Mouse (Mus musculus) testis, adult 2 months (tissue): Measurements from ENCODE around the gene Calr3. TPM values are rescaled to one million over a fixed set of nuclear protein-coding genes. Genes with fewer than 3 reads are reported as not detected.

Experiments used
- H3K27ac ChIP-seq: fragments of 200-500 bp; 2 replicates; pipeline ENCODE4 v1.5.1; 2012; ENCODE audit warnings: low read depth, low read length; ENCODE audit not compliant: control insufficient read depth, insufficient read depth
- H3K27me3 ChIP-seq: fragments of 200-500 bp; 2 replicates; pipeline ENCODE4 v1.6.1; 2012; ENCODE audit warnings: mild to moderate bottlenecking, low read length, moderate library complexity; ENCODE audit not compliant: control insufficient read depth, insufficient read depth
- H3K36me3 ChIP-seq: fragments of 200-500 bp; 2 replicates; pipeline ENCODE4 v1.6.1; 2012; ENCODE audit warnings: mild to moderate bottlenecking, low read length; ENCODE audit not compliant: control insufficient read depth, insufficient read depth
- H3K4me1 ChIP-seq: fragments of 200-500 bp; 2 replicates; pipeline ENCODE4 v1.6.1; 2012; ENCODE audit warnings: low read length; ENCODE audit not compliant: control insufficient read depth, insufficient read depth
- H3K4me3 ChIP-seq: fragments of 200-500 bp; 2 replicates; pipeline ENCODE4 v1.5.1; 2012; ENCODE audit warnings: low read depth, mild to moderate bottlenecking, low read length, moderate library complexity, mixed read lengths; ENCODE audit not compliant: control insufficient read depth
- CTCF ChIP-seq: fragments of 200-500 bp; IDR thresholded peaks from 2 replicates; pipeline ENCODE4 v1.5.1; 2012; ENCODE audit warnings: low read depth, mild to moderate bottlenecking, inconsistent platforms, low read length, moderate library complexity; ENCODE audit not compliant: control insufficient read depth, insufficient read depth, insufficient replicate concordance
- POLR2A ChIP-seq: fragments of 200-500 bp; IDR thresholded peaks from 2 replicates; pipeline ENCODE4 v1.6.1; 2012; ENCODE audit warnings: low read depth, mild to moderate bottlenecking, inconsistent platforms, low read length, moderate library complexity; ENCODE audit not compliant: control insufficient read depth
- polyA plus RNA-seq: library from polyadenylated mRNA; depleted of rRNA; stranded (reverse); fragments of >200 nt; gene quantifications from 2 replicates; pipeline ENCODE4 v1.2.3, GENCODE M21; 2012

Gene Calr3
- polyA plus RNA-seq, 1 experiment, result 53.8 TPM

GRCm38 (mm10) chr8:72413839-72414238 is 29.8 kb downstream of the Calr3 start:
- TF ChIP-seq CTCF (no peak), POLR2A (no peak)
- Histone ChIP-seq H3K27me3 (no peaks in the 10 kb centered on the region), H3K36me3 (no peaks in the 10 kb centered on the region), H3K4me3 (no peak overlapping the region), H3K4me1 (no peaks in the 10 kb centered on the region), H3K27ac (no peak overlapping the region)

- H3K4me1 ChIP-seq, result no peaks in the 10 kb centered on the region
- TF ChIP-seq CTCF (no peak), POLR2A (no peak)
- no peaks in the 10 kb centered on the region for H3K36me3 ChIP-seq
- no peak overlapping the region for H3K27ac ChIP-seq
- no peaks in the 10 kb centered on the region for H3K27me3 ChIP-seq
- H3K4me3 ChIP-seq, result no peak overlapping the region
Measured at GRCm38 (mm10) chr8:72409443-72409842, 34.2 kb downstream of the Calr3 start.

DNA sequence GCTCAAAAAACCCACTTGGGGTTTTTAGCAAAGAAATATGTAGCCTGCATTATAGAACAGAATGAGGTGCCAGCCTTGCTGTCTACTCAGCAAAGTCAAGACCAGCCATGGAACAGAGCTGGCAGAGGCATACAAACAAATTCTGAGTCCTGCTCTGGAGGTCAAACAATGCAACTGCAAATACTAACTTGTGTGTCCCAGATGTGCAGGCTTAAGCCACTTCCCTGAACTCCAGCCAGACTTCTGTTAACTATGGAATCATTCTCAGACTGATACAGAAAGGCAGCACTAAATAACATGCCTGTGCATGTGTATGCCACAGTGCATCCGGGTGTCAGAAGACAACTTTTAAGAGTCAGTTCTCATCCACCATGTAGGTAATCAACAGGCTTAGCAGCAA is 35.8 kb downstream of the Calr3 start:
- Histone ChIP-seq H3K27ac (no peak overlapping the region), H3K4me3 (no peak overlapping the region), H3K36me3 (no peaks in the 10 kb centered on the region), H3K4me1 (no peaks in the 10 kb centered on the region), H3K27me3 (no peaks in the 10 kb centered on the region)
- TF ChIP-seq POLR2A (no peak), CTCF (no peak)

GRCm38 (mm10) chr8:72402981-72403380 is 40.7 kb downstream of the Calr3 start:
- TF ChIP-seq CTCF (no peak), POLR2A (no peak)

GRCm38 (mm10) chr8:72401381-72401780 is 42.3 kb downstream of the Calr3 start:
- no peak overlapping the region for H3K4me3 ChIP-seq
- no peak for TF ChIP-seq POLR2A
- no peak for TF ChIP-seq CTCF
- H3K36me3 ChIP-seq, result no peaks in the 10 kb centered on the region; the same call in 1 of the 2 replicates
- H3K27ac ChIP-seq, result no peak overlapping the region
- H3K27me3 ChIP-seq, result no peaks in the 10 kb centered on the region
- H3K4me1 ChIP-seq, result no peaks in the 10 kb centered on the region

More at GRCm38 (mm10) chr8:72402981-72403380, 40.7 kb downstream of the Calr3 start:
- Histone ChIP-seq H3K27me3 (no peaks in the 10 kb centered on the region), H3K27ac (no peak overlapping the region), H3K36me3 (no peaks in the 10 kb centered on the region; the same call in 1 of the 2 replicates), H3K4me1 (no peaks in the 10 kb centered on the region), H3K4me3 (no peak overlapping the region)

DNA sequence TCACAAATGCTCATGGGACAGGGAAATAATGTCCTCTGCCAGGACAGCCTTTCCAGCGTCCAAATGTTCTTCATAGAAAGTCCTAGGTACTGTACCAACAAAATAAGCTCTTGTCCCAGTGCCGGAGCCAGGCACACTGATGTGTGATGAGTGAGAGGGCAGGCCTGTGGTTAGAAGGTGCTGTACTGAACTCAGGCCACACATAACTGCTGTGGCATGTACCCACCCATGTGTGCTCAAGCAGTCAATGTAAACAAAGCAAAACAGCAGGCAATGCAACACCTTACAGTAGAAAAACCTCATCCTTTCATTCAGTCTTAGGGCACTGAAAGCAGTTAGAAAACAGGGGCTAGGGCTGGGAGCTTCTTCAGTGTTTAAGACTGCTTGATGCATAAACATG is 57.9 kb downstream of the Calr3 start:
- H3K36me3 ChIP-seq, result peaks cover 6% of the 10 kb centered on the region
- no peak overlapping the region for H3K27ac ChIP-seq
- no peak for TF ChIP-seq CTCF
- no peak for TF ChIP-seq POLR2A
- H3K27me3 ChIP-seq, result no peaks in the 10 kb centered on the region
- no peaks in the 10 kb centered on the region for H3K4me1 ChIP-seq
- H3K4me3 ChIP-seq, result no peak overlapping the region

DNA sequence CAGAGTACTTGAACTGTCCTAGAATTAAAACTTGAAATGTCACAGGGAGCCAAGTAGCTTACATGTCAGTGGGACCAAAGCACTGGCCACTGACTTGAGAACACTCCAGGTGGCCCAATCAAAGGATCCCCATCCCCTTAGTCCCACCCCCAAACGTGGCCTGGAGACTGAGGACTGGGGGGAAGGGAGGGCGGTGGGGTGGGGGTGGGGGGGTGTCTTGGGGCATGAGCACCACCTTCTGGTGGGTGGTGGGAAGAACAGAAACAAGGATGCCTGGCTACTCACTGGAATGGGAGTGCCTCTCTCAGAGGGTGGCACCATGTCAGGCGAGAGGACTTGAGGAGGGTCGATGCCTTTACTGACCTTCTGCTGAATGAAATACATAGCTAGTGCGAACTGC is 61.3 kb downstream of the Calr3 start:
- Histone ChIP-seq H3K36me3 (peaks cover 4% of the 10 kb centered on the region), H3K4me3 (no peak overlapping the region)
- no peak for TF ChIP-seq POLR2A

GRCm38 (mm10) chr8:72380656-72381055 is 63.0 kb downstream of the Calr3 start:
- H3K36me3 ChIP-seq, result peaks cover 1% of the 10 kb centered on the region; the same call in 1 of the 2 replicates
- no peak overlapping the region for H3K4me3 ChIP-seq
- no peak overlapping the region for H3K27ac ChIP-seq
- TF ChIP-seq POLR2A (no peak), CTCF (no peak)
- no peaks in the 10 kb centered on the region for H3K4me1 ChIP-seq
- no peaks in the 10 kb centered on the region for H3K27me3 ChIP-seq

More for the DNA sequence above, 61.3 kb downstream of the Calr3 start:
- Histone ChIP-seq H3K27ac (no peak overlapping the region), H3K27me3 (no peaks in the 10 kb centered on the region), H3K4me1 (no peaks in the 10 kb centered on the region)
